Mouse (Mus musculus) CD4-positive naive resting alpha-beta T cell, adult 57 days (primary cell): Measurements from ENCODE around the gene Skint9. TPM values are rescaled to one million over a fixed set of nuclear protein-coding genes. Genes with fewer than 3 reads are reported as not detected.

Experiments used
- total RNA-seq: library from RNA; stranded (reverse); gene quantifications from one replicate; pipeline ENCODE4 v1.2.4, GENCODE M21; 2023

The Skint9 gene
- total RNA-seq: not detected

GRCm38 (mm10) chr4:112433885-112434284 is at the start of gene Skint9:
Gene Skint9 (minus strand): TSS chr4:112433985.

Other genes with a start within 250 kb of the Skint9 start
- gene Skint3, start 201.7 kb downstream of the Skint9 start, total RNA-seq: not detected
- not detected for gene Skint2, start 123.2 kb upstream of the Skint9 start, total RNA-seq